Mouse (Mus musculus) liver, adult 2 months (tissue): ENCODE measurements around the gene 1110051M20Rik.

ENCODE experiments used
- CTCF ChIP-seq: fragments of 200-500 bp; IDR thresholded peaks from 2 replicates; pipeline ENCODE4 v1.5.1; 2011; ENCODE audit warnings: low read depth, low read length, control low read depth
- POLR2A ChIP-seq: fragments of 200-500 bp; IDR thresholded peaks from 2 replicates; pipeline ENCODE4 v1.6.1; 2011; ENCODE audit warnings: low read length, control low read depth; ENCODE audit not compliant: insufficient read depth; ENCODE audit errors: extremely low read depth

DNA sequence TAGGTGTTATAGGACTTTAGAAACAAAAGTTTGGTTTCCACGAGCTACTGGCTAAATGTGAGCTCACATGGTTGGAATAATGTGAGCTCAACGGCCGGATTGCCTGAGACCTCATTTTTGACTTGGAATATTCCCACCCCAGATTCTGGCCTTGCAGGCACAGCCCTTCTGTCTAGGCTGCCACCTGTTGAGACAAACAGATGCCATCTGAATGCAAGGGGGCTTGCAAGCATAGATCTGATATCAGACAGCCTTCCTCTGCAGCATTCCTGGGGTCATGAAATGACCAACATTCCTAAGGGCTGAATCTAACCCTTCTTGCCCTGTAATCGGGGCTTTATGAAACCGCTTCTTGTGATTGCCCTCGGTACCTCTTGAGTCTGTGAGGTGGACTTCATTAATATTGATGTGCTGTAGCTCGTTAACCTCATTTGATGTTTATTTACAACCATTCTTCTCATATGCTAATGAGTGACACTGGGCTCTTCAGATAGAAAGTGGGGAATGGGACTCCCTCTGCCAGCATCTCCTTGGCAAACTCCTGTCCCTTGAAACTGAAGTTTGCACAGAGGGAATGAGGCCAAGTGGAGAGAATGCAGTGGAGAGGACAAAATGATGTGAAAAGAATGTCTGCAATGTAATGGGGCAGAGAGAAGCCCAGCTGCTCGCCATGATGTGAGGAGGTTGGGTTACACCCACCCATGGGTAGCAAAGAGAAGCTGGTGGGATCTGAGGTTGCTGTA is 114.3 kb downstream of the 1110051M20Rik start:
- TF ChIP-seq CTCF = no peak
- no peak for TF ChIP-seq POLR2A
